Mouse (Mus musculus) brain, embryonic 14.5 days (tissue): Measurements from ENCODE around the gene Med22. TPM values are rescaled to one million over a fixed set of nuclear protein-coding genes. Genes with fewer than 3 reads are reported as not detected.

ENCODE experiments used
- DNase-seq: peaks from one replicate; pipeline ENCODE4 v3.0.0-alpha.2; 2011; ENCODE audit warnings: low read depth
- CTCF ChIP-seq: fragments of 200-500 bp; IDR thresholded peaks from 2 replicates; pipeline ENCODE4 v1.5.1; 2012; ENCODE audit warnings: inconsistent platforms, mild to moderate bottlenecking, moderate library complexity, borderline replicate concordance; ENCODE audit not compliant: insufficient read depth, insufficient read length; ENCODE audit errors: extremely low read depth
- POLR2A ChIP-seq: fragments of 200-500 bp; IDR thresholded peaks from 2 replicates; pipeline ENCODE4 v1.6.1; 2012; ENCODE audit warnings: mild to moderate bottlenecking, inconsistent platforms, borderline replicate concordance; ENCODE audit not compliant: poor library complexity, insufficient read depth, insufficient read length, severe bottlenecking; ENCODE audit errors: extremely low read depth
- polyA plus RNA-seq: library from polyadenylated mRNA; depleted of rRNA; stranded (reverse); fragments of >200 nt; gene quantifications from 2 replicates; pipeline ENCODE4 v1.2.3, GENCODE M21; 2012; rRNA removed

The Med22 gene
- 119 and 181 TPM in 2 replicates for polyA plus RNA-seq

DNA sequence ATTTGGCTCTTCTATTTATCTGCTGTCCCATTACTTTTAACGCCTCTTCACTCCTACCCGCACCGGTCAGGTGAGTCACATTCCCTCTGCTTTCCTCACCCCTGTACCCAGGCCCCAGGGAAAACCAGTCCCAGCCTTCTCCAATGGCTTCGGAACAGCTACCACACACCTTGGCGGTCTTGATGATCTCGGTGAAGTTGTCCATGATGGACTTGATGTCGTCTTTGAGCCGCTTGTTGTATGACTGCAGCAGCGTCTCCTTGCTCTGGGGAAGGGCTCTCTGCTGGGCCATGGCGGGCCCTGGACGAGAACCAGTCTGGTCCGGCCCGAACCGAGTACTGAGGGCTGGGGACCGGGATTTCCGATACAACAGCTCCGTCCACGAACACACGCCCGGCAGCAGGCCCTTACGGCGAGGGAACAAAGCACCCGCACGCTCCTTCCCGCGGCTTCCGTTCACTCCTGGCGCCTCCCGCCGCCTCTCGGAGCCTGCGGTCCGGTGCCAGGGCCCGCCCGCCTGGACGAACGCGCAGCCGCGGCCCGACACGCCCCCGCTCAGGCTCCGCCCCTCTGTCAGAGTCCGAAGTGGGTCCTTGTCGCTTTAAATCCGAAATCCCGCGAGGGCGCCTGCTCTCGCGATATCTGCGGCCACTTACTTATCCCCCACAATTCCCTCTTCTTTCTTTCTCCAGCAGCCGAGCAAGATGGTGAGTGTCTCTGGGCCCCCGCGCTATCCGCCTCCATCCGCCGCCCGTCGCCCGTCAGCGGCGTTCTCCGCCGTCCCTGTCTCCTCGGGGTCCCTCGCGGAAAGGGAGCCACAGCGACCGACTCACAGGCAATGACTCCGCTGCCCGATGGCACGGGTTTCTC, at the start of gene Med22, which contains the start of gene Rpl7a:
Gene Med22 (minus strand): TSS at position 554 of the 870 bp plus-strand sequence.
Gene Rpl7a (plus strand): TSS at position 641 of the 870 bp plus-strand sequence.
- TF ChIP-seq POLR2A (peak; percentile 73), CTCF (no peak)
- peak; percentile 99 for DNase-seq

GRCm38 (mm10) chr2:26957488-26957859, 47.0 kb upstream of the Med22 start:
- DNase-seq: no peak
- TF ChIP-seq POLR2A (no peak), CTCF (no peak)

DNA sequence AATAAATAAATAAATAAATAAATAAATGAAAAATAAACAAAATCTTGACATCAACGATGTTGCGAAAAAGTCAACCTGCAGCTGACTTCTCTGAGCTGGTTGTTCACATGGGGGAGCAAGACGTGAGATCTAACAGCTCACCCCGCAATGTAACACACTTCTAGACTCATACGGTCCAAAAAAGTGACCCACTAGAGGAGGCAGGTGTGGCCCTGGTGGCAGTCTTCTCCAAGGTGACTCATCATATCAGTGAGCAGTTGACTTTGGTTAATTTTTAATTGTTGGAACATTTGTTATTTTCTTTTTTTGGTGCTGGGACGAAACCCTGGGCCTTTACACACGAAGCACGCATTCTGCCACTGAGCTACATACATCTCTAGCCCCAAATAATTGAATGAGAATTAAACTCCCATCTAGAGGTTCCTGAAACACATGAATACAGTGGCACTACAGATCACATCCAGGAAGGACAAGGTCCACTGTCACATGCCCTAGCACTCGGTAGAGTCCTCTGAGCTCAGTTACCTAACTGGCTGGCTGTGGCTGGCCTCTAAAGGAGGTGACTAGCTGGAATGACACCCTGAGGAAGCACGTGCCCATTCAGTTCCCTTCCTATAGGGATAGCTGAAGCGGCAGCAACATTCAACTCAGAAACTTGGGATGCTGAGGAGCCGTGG, 46.5 kb upstream of the Med22 start:
- TF ChIP-seq POLR2A: no peak
- no peak for TF ChIP-seq CTCF
- DNase-seq: no peak

GRCm38 (mm10) chr2:26954735-26955395, 44.4 kb upstream of the Med22 start:
- DNase-seq: no peak
- TF ChIP-seq CTCF: no peak
- no peak for TF ChIP-seq POLR2A

DNA sequence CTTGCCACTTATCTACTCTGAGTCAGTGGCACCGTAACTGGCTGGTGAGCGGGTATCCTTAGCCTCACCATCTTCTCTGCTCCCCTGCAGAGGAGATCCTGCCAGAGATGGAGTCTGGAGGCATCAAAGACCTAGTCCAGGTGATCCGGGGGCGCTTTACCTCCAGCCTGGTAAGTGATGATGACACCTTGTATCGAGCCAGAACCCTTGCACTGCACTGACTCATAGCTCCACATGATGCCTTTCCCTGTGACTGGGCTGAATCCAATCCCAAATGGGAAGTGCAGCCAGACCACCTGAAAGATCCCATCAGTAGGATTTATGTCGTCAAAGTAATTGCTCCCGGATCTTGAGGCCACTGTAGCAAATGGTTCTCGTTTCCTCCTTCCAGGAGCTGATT, 42.4 kb upstream of the Med22 start:
- DNase-seq: no peak
- no peak for TF ChIP-seq CTCF
- TF ChIP-seq POLR2A: no peak

- DNase-seq: no peak
- no peak for TF ChIP-seq CTCF
- TF ChIP-seq POLR2A: no peak
These were observed 41.7 kb upstream of the Med22 start for GRCm38 (mm10) chr2:26952193-26952592.

DNA sequence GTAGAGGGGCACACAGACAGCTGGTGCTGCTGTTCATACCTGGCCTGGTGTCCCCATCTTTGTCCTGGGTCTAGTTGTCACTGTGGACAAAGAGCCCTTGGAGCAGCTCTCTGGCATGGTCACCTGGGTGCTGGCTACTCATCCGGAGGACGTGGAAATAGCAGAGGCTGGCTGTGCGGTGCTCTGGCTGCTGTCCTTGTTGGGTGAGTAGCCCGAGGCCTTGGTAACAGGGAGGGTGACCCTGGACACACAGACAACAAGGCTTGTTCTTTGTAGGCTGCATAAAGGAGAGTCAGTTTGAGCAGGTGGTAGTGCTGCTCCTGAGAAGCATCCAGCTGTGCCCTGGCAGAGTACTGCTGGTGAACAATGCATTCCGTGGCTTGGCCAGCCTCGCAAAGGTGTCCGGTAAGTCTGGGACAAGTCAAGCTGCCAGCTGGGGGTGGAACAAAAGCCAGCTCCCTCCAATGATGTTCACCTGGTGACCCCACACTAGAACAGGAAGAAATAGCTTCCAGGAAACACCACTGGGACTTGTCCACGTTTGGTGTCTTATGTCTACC, 40.9 kb upstream of the Med22 start:
- DNase-seq: no peak
- no peak for TF ChIP-seq POLR2A
- TF ChIP-seq CTCF: no peak

DNA sequence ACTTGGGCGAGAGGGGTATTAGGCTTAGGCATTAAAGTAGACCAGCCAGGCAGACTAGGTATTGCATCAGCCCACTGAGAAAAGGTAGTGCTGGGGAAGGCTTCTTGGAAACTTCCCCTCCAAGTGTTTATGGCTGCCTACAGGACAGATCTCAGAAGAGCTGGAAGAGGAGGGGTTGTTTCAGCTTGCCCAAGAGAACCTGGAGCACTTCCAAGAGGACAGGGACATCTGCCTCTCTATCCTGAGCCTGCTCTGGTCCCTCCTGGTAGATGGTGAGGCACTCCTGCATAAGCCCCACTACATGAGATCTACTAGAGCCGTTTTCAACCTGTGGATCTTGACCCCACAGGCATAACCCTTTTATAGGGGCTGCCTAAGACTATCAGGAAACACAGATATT, 39.9 kb upstream of the Med22 start:
- TF ChIP-seq POLR2A (no peak), CTCF (no peak)
- no peak for DNase-seq

DNA sequence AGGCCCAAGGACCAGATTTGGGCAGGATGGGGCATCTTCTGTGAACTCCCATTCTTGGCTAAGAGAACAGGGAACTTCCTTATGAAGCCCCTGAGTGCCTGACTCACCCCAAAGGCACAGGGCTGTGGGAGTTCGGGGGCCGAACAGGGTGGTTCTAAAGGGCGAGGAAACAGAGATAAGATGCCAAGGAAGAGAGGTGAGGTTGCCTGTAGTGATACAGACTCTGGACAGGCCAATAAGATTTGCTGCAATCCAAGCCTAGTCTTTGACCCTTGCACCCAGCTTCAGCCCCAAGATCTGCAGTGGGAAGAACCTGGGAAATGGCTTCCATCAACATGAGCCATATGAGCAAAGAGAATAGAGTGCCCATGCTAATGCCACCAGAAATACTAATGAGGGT, 32.8 kb upstream of the Med22 start:
- no peak for DNase-seq
- TF ChIP-seq POLR2A: no peak

GRCm38 (mm10) chr2:26941539-26941938, 31.1 kb upstream of the Med22 start:
- no peak for DNase-seq
- TF ChIP-seq CTCF (no peak), POLR2A (no peak)

- TF ChIP-seq POLR2A (no peak), CTCF (no peak)
- DNase-seq: no peak
These were observed 25.9 kb upstream of the Med22 start for GRCm38 (mm10) chr2:26936425-26936824.
